Mouse (Mus musculus) macrophage (primary cell): ENCODE data around the gene Trim31. TPM values are rescaled to one million over a fixed set of nuclear protein-coding genes. Genes with fewer than 3 reads are reported as not detected.

ENCODE experiments used
- H3K27ac ChIP-seq: fragments of 350-480 bp; formaldehyde crosslinking; 2 replicates; pipeline ENCODE4 v1.9.0; 2021
- H3K36me3 ChIP-seq: fragments of 350-480 bp; formaldehyde crosslinking; 2 replicates; pipeline ENCODE4 v1.9.0; 2021; ENCODE audit errors: inconsistent target
- H3K4me3 ChIP-seq: fragments of 350-480 bp; formaldehyde crosslinking; 2 replicates; pipeline ENCODE4 v1.9.0; 2021; ENCODE audit errors: inconsistent target
- H3K79me2 ChIP-seq: fragments of 350-480 bp; formaldehyde crosslinking; 2 replicates; pipeline ENCODE4 v1.9.0; 2021; ENCODE audit errors: inconsistent target
- WGBS: methylation state at CpG from one replicate; pipeline ENCODE4 v1.1.7; 2026; ENCODE audit warnings: inconsistent platforms; ENCODE audit not compliant: missing documents; 5-methylcytosine and 5-hydroxymethylcytosine counted together
- polyA plus RNA-seq: library from polyadenylated mRNA; stranded (reverse); fragments of 250-400 nt; gene quantifications from 3 replicates; pipeline ENCODE4 v1.2.4, GENCODE M21; 2018; ENCODE audit warnings: inconsistent platforms

The Trim31 gene
- polyA plus RNA-seq, 1 experiment from 2014 or later, result not detected

- Histone ChIP-seq H3K27ac (no peak overlapping the region), H3K36me3 (peaks cover 6% of the 10 kb centered on the region; the same call in 1 of the 2 replicates), H3K4me3 (no peak overlapping the region), H3K79me2 (no peaks in the 10 kb centered on the region)
- 28% methylated on average over 9 of the region's 9 CpGs for WGBS
These were observed 46.3 kb downstream of the Trim31 start for GRCm38 (mm10) chr17:36944121-36944775.

DNA sequence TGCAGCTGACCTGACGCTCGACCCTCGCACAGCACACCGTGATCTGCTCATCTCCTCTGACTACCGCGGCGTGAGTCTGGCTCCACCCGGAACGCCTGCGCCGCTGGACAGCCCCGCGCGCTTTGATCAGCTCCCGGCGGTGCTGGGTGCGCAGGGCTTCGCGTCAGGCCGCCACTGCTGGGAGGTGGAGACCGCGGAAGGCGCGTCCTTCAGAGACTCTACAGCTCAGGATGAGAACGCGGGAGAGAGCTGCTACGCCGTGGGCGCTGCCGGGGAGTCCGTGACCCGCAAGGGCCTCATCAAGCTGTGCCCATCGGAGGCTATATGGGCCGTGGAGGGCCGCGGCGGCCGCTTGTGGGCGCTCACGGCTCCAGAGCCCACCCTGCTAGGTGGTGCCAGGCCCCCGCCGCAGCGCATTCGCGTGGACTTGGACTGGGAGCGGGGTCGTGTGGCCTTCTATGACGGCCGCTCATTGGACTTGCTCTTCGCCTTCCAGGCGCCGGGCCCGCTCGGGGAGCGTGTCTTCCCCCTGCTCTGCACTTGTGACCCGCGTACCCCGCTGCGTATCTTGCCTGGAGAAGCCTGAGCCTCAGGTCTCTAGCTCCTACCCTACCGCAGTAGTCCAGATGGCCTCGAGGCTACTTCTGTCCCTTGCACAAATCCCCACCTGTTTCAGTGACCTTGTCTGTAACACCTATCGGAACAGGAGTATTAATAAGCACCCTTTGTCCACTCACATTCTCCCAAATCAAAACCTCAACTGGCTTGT is 49.3 kb downstream of the Trim31 start:
- H3K4me3 ChIP-seq, result no peak overlapping the region
- H3K79me2 ChIP-seq, result peaks cover 15% of the 10 kb centered on the region
- no peak overlapping the region for H3K27ac ChIP-seq
- peaks cover 12% of the 10 kb centered on the region; the same call in 1 of the 2 replicates for H3K36me3 ChIP-seq
- 3% methylated on average over 62 of the region's 62 CpGs for WGBS

- H3K36me3 ChIP-seq, result peaks cover 12% of the 10 kb centered on the region; the same call in 1 of the 2 replicates
- no peak overlapping the region for H3K4me3 ChIP-seq
- peaks cover 15% of the 10 kb centered on the region for H3K79me2 ChIP-seq
- 100% methylated on average over 1 of the region's 1 CpGs for WGBS
- no peak overlapping the region for H3K27ac ChIP-seq
These were observed 50.4 kb downstream of the Trim31 start for GRCm38 (mm10) chr17:36948286-36948685.

DNA sequence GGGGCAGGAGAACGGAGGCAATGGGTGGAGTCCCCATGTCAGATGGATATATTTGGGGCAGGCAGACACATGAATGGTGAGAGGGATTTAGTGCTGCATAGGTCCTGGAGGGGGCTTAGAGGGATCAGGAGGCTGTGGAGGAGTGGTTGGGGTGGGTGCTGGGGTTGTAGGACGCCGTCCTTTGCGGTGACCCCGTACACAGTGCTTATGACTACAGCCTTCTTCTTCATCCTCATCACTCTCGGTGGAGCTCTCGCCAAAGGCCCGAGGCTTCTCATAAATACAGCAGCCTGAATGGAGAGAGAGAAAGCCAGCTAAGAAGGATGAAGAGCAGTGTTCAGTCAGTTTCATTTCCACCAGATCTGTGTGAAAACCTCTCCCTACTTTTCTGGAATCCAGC is 51.3 kb downstream of the Trim31 start:
- Histone ChIP-seq H3K79me2 (peaks cover 15% of the 10 kb centered on the region), H3K36me3 (peaks cover 15% of the 10 kb centered on the region; the same call in 1 of the 2 replicates), H3K4me3 (no peak overlapping the region), H3K27ac (no peak overlapping the region)
- 98% methylated on average over 8 of the region's 8 CpGs for WGBS

GRCm38 (mm10) chr17:36950981-36951947 is 53.3 kb downstream of the Trim31 start, which contains the start of gene Ppp1r11:
Ppp1r11 (minus strand) TSS chr17:36951741.
- peak within 1 kb of the TSS; percentile 98 for H3K4me3 ChIP-seq
- WGBS, result 0% methylated on average over 31 of the region's 36 CpGs
- peak within 1 kb of the TSS; percentile 56 for H3K27ac ChIP-seq
- H3K79me2 ChIP-seq, result peaks cover 15% of the 10 kb centered on the region
- peaks cover 30% of the 10 kb centered on the region; the same call in 1 of the 2 replicates for H3K36me3 ChIP-seq

DNA sequence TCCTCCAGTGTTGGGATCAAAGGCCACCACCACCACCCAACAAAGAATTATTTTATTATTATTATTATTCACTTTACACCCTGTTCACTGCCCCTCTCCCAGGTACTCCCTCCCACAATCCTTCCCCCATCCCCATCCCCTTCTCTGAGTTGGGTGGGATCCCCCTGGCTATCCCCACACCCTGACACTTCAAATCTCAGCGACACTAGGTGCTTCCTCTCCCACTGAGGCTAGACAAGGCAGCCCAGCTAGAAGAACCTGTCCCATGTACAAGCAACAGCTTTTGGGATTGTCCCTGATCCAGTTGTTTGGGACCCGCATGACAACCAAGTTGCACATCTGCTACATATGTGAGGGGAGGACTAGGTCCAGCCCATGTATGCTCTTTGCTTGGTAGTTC is 54.7 kb downstream of the Trim31 start:
- Histone ChIP-seq H3K36me3 (peaks cover 34% of the 10 kb centered on the region; the same call in 1 of the 2 replicates), H3K79me2 (peaks cover 19% of the 10 kb centered on the region), H3K4me3 (no peak overlapping the region), H3K27ac (no peak overlapping the region)
- WGBS, result 97% methylated on average over 2 of the region's 2 CpGs

DNA sequence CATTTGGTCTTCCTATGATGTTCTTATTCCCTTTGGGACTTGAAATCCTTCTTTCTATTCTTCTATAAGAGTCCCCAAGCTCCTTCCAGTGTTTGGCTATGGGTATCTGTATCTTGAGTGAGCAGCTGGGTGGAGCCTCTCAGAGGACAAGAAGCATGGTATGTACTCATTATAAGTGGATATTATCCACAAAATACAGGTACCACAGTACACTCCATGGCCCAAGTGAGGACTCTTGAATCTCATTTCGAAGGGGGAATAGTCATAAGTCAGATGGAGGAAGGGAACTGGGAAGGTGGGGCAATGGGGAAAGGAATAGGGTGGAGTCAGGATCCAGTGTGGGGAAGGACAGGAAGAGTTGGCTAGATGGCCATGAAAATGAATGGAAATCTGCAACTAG is 55.1 kb downstream of the Trim31 start:
- Histone ChIP-seq H3K36me3 (peaks cover 34% of the 10 kb centered on the region; the same call in 1 of the 2 replicates), H3K79me2 (peaks cover 23% of the 10 kb centered on the region), H3K27ac (no peak overlapping the region), H3K4me3 (no peak overlapping the region)
- WGBS, result 100% methylated on average over 1 of the region's 1 CpGs

GRCm38 (mm10) chr17:36957999-36958743 is 60.3 kb downstream of the Trim31 start, which contains the start of the genes Znrd1 and Znrd1as:
Znrd1 (minus strand) TSS chr17:36958559.
Znrd1as (plus strand) TSS chr17:36958592.
- 1% methylated on average over 45 of the region's 46 CpGs for WGBS
- Histone ChIP-seq H3K79me2 (peaks cover 9% of the 10 kb centered on the region; the same call in 1 of the 2 replicates), H3K4me3 (peak within 1 kb of the TSS; percentile 94), H3K27ac (peak within 1 kb of the TSS; percentile 56), H3K36me3 (peaks cover 22% of the 10 kb centered on the region; the same call in 1 of the 2 replicates)

DNA sequence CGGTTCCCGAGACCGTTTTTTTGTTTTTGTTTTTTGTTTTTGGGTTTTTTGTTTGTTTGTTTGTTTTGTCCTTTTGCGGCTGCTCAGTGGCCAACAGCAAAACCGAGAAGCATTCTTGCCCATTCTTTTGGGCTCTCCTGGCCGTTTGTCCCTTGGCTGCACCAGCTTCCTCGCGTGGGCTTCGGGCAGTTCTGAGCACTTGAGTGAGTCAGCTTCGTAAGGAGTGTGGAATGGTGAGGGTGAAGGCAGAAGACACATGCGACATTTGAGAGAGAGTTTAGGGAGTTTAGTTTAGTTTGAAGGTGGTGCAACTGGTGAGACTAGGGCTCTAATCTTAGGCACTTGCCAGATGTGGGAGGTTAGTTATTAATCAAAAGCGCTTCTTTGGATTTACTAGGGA is 61.0 kb downstream of the Trim31 start:
- H3K27ac ChIP-seq, result peak overlapping the region; percentile 56
- 36% methylated on average over 12 of the region's 12 CpGs for WGBS
- H3K79me2 ChIP-seq, result peaks cover 9% of the 10 kb centered on the region; the same call in 1 of the 2 replicates
- peak overlapping the region; percentile 94 for H3K4me3 ChIP-seq
- H3K36me3 ChIP-seq, result peaks cover 22% of the 10 kb centered on the region; the same call in 1 of the 2 replicates

Other genes starting within 250 kb of the Trim31 start
- not detected in 3 replicates for gene H2-M1, start 225.9 kb upstream of the Trim31 start, polyA plus RNA-seq
- not detected in 3 replicates for gene H2-M10.5, start 125.2 kb upstream of the Trim31 start, polyA plus RNA-seq
- gene H2-M10.6, start 85.9 kb upstream of the Trim31 start, polyA plus RNA-seq, result not detected in 3 replicates
- gene Trim26, start 61.0 kb upstream of the Trim31 start, polyA plus RNA-seq, result 38.3 to 72.2 TPM (median 56.6 TPM) in 3 replicates
- gene Trim15, start 30.9 kb upstream of the Trim31 start, polyA plus RNA-seq, result not detected in 3 replicates
- not detected in 3 replicates for gene Trim10, start 28.5 kb upstream of the Trim31 start, polyA plus RNA-seq
- not detected in 3 replicates for gene Trim40, start 8.0 kb upstream of the Trim31 start, polyA plus RNA-seq
- not detected in 3 replicates for gene Rnf39, start 44.8 kb downstream of the Trim31 start, polyA plus RNA-seq
- gene Ppp1r11, start 53.6 kb downstream of the Trim31 start, polyA plus RNA-seq, result 42.9 to 61.6 TPM (median 57.7 TPM) in 3 replicates
- 17.7 to 36.4 TPM (median 32.4 TPM) in 3 replicates for gene Znrd1, start 60.4 kb downstream of the Trim31 start, polyA plus RNA-seq
- 5.5 to 12.4 TPM (median 5.9 TPM) in 3 replicates for gene Znrd1as, start 60.5 kb downstream of the Trim31 start, polyA plus RNA-seq
- not detected in 3 replicates for gene 2410137M14Rik, start 83.1 kb downstream of the Trim31 start, polyA plus RNA-seq
- gene H2-M5, start 91.4 kb downstream of the Trim31 start, polyA plus RNA-seq, result not detected in 3 replicates
- gene Zfp57, start 103.0 kb downstream of the Trim31 start, polyA plus RNA-seq, result not detected in 3 replicates
- gene Mog, start 125.3 kb downstream of the Trim31 start, polyA plus RNA-seq, result not detected in 3 replicates
- 0.44 to 0.87 TPM (median 0.59 TPM) in 3 replicates for gene Gabbr1, start 147.8 kb downstream of the Trim31 start, polyA plus RNA-seq
- gene Olfr90, start 190.4 kb downstream of the Trim31 start, polyA plus RNA-seq, result not detected in 3 replicates
- not detected in 3 replicates for gene Olfr91, start 200.2 kb downstream of the Trim31 start, polyA plus RNA-seq
- gene Olfr92, start 222.0 kb downstream of the Trim31 start, polyA plus RNA-seq, result not detected in 3 replicates